Mouse (Mus musculus) spleen, postnatal 36 days (tissue): ENCODE results near the gene Gm960.
"Not testable (repeated sequence)": the region's sequence is repeated elsewhere in the genome, so short reads cannot be mapped to it uniquely, and the experiment has no call there.

Experiments
- DNase-seq, 2 experiments: peaks; one replicate each; pipeline ENCODE4 v3.0.0; 2022; ENCODE audit warnings: low spot score in 2 of 2, mixed read lengths in 1 of 2

The Gm960 gene

DNA sequence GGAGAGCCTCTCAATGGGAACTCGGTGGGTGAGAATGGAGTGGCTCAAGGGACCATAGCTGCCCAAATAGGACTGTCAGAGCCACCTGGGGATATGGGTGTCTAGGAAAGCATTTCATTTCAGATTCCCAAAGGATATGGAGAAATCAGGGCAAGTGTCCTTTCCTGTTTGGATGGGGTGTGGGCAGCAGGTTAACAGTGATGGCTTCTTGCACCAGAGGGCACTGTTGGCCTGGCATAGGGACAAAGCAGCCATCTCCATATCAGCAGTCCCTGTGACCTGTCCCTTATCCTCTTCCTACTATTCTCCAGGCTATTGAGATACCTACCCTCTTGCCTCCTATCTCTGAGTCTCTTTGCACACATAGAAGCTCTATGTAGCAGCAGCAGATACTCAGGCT is 109.4 kb downstream of the Gm960 start:
- DNase-seq: no peak

DNA sequence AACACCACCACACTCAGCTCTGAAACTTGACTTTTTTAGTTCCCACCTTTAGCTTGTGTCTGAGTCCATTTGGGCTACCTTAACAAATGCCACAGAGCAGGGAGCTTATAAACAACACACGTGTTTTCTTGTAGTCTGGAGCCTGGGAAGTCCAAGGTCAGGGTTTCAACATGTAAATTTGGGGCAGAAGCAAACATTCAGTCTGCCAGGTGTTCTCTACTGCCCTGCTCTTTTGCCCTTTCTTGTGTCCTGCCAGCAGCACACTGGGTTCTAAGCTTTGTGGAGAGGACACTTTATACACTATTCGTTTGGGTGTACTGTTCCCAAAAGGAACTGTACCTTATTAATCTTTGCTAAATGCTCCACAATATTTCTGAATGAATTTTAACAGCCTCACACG is 110.0 kb downstream of the Gm960 start:
- no peak for DNase-seq

DNA sequence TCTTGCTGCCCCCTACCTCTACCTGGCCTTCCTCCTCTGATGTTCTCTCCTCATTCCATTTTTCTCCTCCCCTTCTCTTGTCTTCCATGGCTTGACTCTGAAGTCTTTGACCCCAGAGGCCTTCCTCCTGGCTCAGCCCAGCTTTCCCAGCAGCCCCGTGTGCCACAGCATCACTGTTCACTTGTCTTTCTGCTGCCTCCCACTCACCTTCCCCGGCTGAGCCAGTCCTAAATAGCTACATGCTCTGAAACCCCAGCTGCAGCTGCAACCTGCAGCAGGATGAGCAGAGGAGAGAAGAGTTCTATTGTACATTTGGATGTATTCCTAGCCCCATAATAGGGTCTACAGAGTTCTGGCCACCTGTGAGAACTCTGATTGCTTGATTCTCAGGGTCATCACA is 111.0 kb downstream of the Gm960 start:
- no peak for DNase-seq

GRCm38 (mm10) chr19:4586783-4587182 is 111.7 kb downstream of the Gm960 start:
- DNase-seq: not testable (repeated sequence)

GRCm38 (mm10) chr19:4583856-4584255 is 114.6 kb downstream of the Gm960 start:
- DNase-seq: no peak

DNA sequence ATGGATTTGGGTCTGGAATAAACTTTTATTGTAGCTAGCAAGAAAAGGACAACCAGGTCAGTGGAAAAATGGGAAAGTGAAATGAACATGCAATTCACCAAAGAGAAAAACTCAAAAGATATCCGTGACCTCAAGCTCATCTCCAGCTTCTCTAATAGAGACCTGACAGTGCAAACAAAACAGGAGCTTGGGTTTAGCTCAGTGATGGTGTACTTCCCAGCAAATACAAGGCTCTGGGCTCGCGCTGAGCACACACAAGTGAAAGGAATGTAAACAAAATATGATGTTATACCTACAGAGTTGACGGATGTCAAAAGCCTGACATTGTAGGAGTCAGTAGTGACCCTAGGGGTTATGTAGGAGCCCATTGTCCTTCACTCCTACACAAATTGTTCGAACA is 119.2 kb downstream of the Gm960 start:
- DNase-seq: no peak

GRCm38 (mm10) chr19:4578799-4579198 is 119.7 kb downstream of the Gm960 start:
- DNase-seq: no peak
